Comparison of ENCODE assay signal across 17 mouse cellular contexts in the genomic region with DNA sequence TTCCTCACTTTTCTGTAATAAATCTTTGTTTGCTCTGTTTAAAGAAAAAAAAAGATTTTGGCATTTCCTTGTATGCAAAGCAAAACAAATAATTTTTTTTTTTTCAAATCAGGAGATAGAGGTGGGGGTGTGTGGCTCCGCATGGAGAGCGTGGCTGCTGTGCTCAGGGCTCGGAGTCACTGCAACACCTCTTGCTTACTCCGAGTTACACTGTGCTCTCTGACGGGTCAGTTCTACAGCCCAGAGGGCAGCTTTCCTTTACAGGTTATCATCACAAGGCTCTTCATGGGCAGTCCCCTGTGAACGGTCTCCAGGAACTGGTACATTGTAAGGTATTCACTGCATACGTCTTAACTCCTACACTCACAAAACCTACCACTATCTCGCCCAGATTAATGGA. TPM values are rescaled to one million over a fixed set of nuclear protein-coding genes. Genes with fewer than 3 reads are reported as not detected.
A peak's percentile ranks its signal among the peaks of the same experiment; 100 is the strongest.
DNase-seq lines count a peak whose midpoint lies in the region; ATAC-seq and TF ChIP-seq lines count a peak whose summit lies in the region.
"Had no signal": no experiment of that assay in that cellular context is flagged by ENCODE, and none has a peak within 500 bp of the region (broad histone marks: within the 10 kb centered on the region; RNA-seq: fewer than 3 reads in every experiment).

No protein-coding gene starts in this region.

- WGBS in kidney, adult 2 months = 24% methylated on average over 8 of the region's 8 CpGs
- WGBS in liver, embryonic 13.5 days (ENCODE audit: insufficient replicate concordance) = 77% methylated on average over 8 of the region's 8 CpGs
- WGBS in liver, embryonic 12.5 days (ENCODE audit: insufficient replicate concordance) = 75% methylated on average over 8 of the region's 8 CpGs
- 70% methylated on average over 8 of the region's 8 CpGs for WGBS in liver, postnatal 0 days (ENCODE audit: insufficient replicate concordance)

- no peaks in the 10 kb centered on the region for H3K9me3 ChIP-seq in liver, embryonic 13.5 days (replicated peaks)
- H3K9me3 ChIP-seq in liver, embryonic 12.5 days (replicated peaks) = no peaks in the 10 kb centered on the region
- H3K9me3 ChIP-seq in liver, postnatal 0 days (ENCODE audit: low read length) = no peaks in the 10 kb centered on the region
- H3K9me3 ChIP-seq: embryonic facial prominence, embryonic 10.5 days; hindbrain, embryonic 12.5 days; midbrain, embryonic 12.5 days had no signal

- H3K27me3 ChIP-seq in kidney, adult 2 months (replicated peaks; ENCODE audit: control insufficient read depth, insufficient read depth, low read length) = no peaks in the 10 kb centered on the region
- no peaks in the 10 kb centered on the region for H3K27me3 ChIP-seq in liver, embryonic 13.5 days
- no peaks in the 10 kb centered on the region for H3K27me3 ChIP-seq in liver, embryonic 12.5 days (replicated peaks)
- H3K27me3 ChIP-seq in liver, postnatal 0 days (ENCODE audit: insufficient read depth, low read length) = no peaks in the 10 kb centered on the region
- H3K27me3 ChIP-seq: hindbrain, embryonic 12.5 days; midbrain, embryonic 12.5 days had no signal

- TF ChIP-seq EP300 in liver, postnatal 0 days (IDR thresholded peaks at IDR 0.05; ENCODE audit: low read depth) = no peak

- no peak overlapping the region for H3K4me2 ChIP-seq in liver, embryonic 13.5 days
- no peak overlapping the region for H3K4me2 ChIP-seq in liver, embryonic 12.5 days
- H3K4me2 ChIP-seq in liver, postnatal 0 days (ENCODE audit: low read depth, low read length) = peak overlapping the region; percentile 45
- H3K4me2 ChIP-seq: hindbrain, embryonic 12.5 days; midbrain, embryonic 12.5 days had no signal

- TF ChIP-seq CTCF in kidney, adult 2 months (conservative IDR thresholded peaks at IDR 0.05; ENCODE audit: insufficient read depth, insufficient read length, low read depth, low read length) = no peak
- TF ChIP-seq CTCF in liver, postnatal 0 days (IDR thresholded peaks at IDR 0.05; ENCODE audit: low read depth) = no peak

- peaks cover 51% of the 10 kb centered on the region for H3K4me1 ChIP-seq in kidney, adult 2 months (ENCODE audit: control insufficient read depth, insufficient read depth, low read length)
- H3K4me1 ChIP-seq in liver, embryonic 13.5 days (replicated peaks) = peaks cover 72% of the 10 kb centered on the region
- H3K4me1 ChIP-seq in liver, embryonic 12.5 days = peaks cover 71% of the 10 kb centered on the region
- peaks cover 25% of the 10 kb centered on the region for H3K4me1 ChIP-seq in liver, postnatal 0 days (ENCODE audit: insufficient read depth)

- TF ChIP-seq POLR2A in kidney, adult 2 months (IDR thresholded peaks at IDR 0.05; ENCODE audit: low read depth, low read length) = no peak

- DNase-seq in kidney, adult 2 months = no peak
- no peak for DNase-seq in kidney, adult 8-10 months
- DNase-seq in liver, embryonic 13.5 days = no peak
- no peak for DNase-seq in liver, postnatal 0 days
- no peak for DNase-seq in urinary bladder, postnatal 4 days (ENCODE audit: low spot score in 2 of 2)
- no peak for DNase-seq in testis, postnatal 14 days (ENCODE audit: low spot score)
- DNase-seq: B cell, adult 2 months; cerebellum, adult 9-10 months; gastrocnemius, postnatal 10 days; left cerebral cortex, postnatal 4 days; thymus, adult 2 months had no signal

- no peak overlapping the region for H3K4me3 ChIP-seq in kidney, adult 2 months (ENCODE audit: insufficient read depth, low read depth, low read length)
- no peak overlapping the region for H3K4me3 ChIP-seq in liver, embryonic 13.5 days (replicated peaks)
- H3K4me3 ChIP-seq in liver, embryonic 12.5 days = no peak overlapping the region
- H3K4me3 ChIP-seq in liver, postnatal 0 days (ENCODE audit: low read depth, low read length) = peak overlapping the region; percentile 9; the same call in 1 of the 2 replicates
- H3K4me3 ChIP-seq: embryonic facial prominence, embryonic 10.5 days; hindbrain, embryonic 12.5 days; midbrain, embryonic 12.5 days had no signal

- no peak overlapping the region for H3K9ac ChIP-seq in liver, embryonic 13.5 days
- H3K9ac ChIP-seq in liver, embryonic 12.5 days = no peak overlapping the region
- no peak overlapping the region for H3K9ac ChIP-seq in liver, postnatal 0 days (replicated peaks)
- H3K9ac ChIP-seq: hindbrain, embryonic 12.5 days; liver, embryonic 14.5 days; midbrain, embryonic 12.5 days had no signal

- H3K36me3 ChIP-seq in kidney, adult 2 months (ENCODE audit: control insufficient read depth, insufficient read depth, low read length) = peaks cover 4% of the 10 kb centered on the region
- peaks cover 41% of the 10 kb centered on the region for H3K36me3 ChIP-seq in liver, embryonic 13.5 days
- H3K36me3 ChIP-seq in liver, embryonic 12.5 days = peaks cover 54% of the 10 kb centered on the region
- peaks cover 56% of the 10 kb centered on the region for H3K36me3 ChIP-seq in liver, postnatal 0 days (replicated peaks; ENCODE audit: insufficient read depth, low read length)

- peak overlapping the region; percentile 70 for H3K27ac ChIP-seq in kidney, adult 2 months (ENCODE audit: insufficient read depth, low read depth, low read length)
- peak overlapping the region; percentile 35 for H3K27ac ChIP-seq in liver, embryonic 13.5 days
- no peak overlapping the region for H3K27ac ChIP-seq in liver, embryonic 12.5 days
- peak overlapping the region; percentile 55 for H3K27ac ChIP-seq in liver, postnatal 0 days (ENCODE audit: low read depth)
- H3K27ac ChIP-seq: hindbrain, embryonic 12.5 days; liver, embryonic 14.5 days; midbrain, embryonic 12.5 days had no signal

- ATAC-seq in liver, embryonic 13.5 days (ENCODE audit: low read depth) = no peak
- no peak for ATAC-seq in liver, embryonic 12.5 days
- ATAC-seq in liver, postnatal 0 days = no peak
- ATAC-seq: inflammation-experienced regulatory T-cells, adult 6 months had no signal

RNA-seq across cellular contexts. Expression of gene Itm2b, which starts 11.5 kb away (rescaled TPM):
- polyA plus RNA-seq in kidney, adult 2 months (2012; rRNA removed) = 2,034 and 2,219 TPM in 2 replicates
- polyA plus RNA-seq in liver, embryonic 13.5 days (2015; fragmentation: Nextera tagmentation; extraction: Ambion mirVana) = 405 and 461 TPM in 2 replicates
- polyA plus RNA-seq in liver, embryonic 12.5 days (2016; fragmentation: Nextera tagmentation; extraction: Ambion mirVana) = 395 and 399 TPM in 2 replicates
- 961 and 1,004 TPM in 2 replicates for polyA plus RNA-seq in liver, postnatal 0 days (2015; fragmentation: Nextera tagmentation; extraction: Ambion mirVana)

RNA-seq across cellular contexts. Expression of gene Rb1, which starts 48.0 kb away (rescaled TPM):
- polyA plus RNA-seq in kidney, adult 2 months (2012; rRNA removed) = 6.8 and 8.3 TPM in 2 replicates
- polyA plus RNA-seq in liver, embryonic 13.5 days (2015; fragmentation: Nextera tagmentation; extraction: Ambion mirVana) = 16.6 and 18.5 TPM in 2 replicates
- polyA plus RNA-seq in liver, embryonic 12.5 days (2016; fragmentation: Nextera tagmentation; extraction: Ambion mirVana) = 30.1 and 33.3 TPM in 2 replicates
- polyA plus RNA-seq in liver, postnatal 0 days (2015; fragmentation: Nextera tagmentation; extraction: Ambion mirVana) = 15.5 and 23.6 TPM in 2 replicates
